Mouse (Mus musculus): ENCODE measurements around the gene Idi2. TPM values are rescaled to one million over a fixed set of nuclear protein-coding genes. Genes with fewer than 3 reads are reported as not detected.

The Idi2 gene
- polyA plus RNA-seq (2015; fragmentation: Nextera tagmentation; extraction: Ambion mirVana): not detected in 2 replicates

DNA sequence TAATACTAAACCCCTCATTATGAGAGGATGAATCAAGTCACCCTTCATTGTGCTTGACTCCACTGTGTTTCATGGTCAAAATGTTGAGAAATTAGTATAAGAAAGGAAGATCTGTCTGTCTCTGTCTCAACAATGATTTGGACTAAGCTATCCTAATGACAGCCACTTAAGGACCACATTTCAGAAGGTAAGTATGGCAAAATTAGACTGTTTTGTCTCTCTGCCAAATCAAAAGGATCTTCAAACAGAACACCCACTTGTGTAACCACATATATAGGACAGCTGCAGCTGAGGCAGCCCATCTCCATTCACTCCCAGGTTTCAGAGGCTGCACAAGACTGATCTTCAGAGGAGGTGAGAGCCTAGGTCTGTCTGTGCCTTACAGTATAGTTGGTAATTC is at the start of gene Idi2:
Idi2 (plus strand) TSS at position 301 of the 400 bp plus-strand sequence.

DNA sequence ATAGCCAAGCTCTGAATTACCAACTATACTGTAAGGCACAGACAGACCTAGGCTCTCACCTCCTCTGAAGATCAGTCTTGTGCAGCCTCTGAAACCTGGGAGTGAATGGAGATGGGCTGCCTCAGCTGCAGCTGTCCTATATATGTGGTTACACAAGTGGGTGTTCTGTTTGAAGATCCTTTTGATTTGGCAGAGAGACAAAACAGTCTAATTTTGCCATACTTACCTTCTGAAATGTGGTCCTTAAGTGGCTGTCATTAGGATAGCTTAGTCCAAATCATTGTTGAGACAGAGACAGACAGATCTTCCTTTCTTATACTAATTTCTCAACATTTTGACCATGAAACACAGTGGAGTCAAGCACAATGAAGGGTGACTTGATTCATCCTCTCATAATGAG is 4.5 kb upstream of the Idi2 start, which contains the start of gene Gm9745:
Gm9745 (minus strand) TSS at position 101 of the 400 bp plus-strand sequence.

DNA sequence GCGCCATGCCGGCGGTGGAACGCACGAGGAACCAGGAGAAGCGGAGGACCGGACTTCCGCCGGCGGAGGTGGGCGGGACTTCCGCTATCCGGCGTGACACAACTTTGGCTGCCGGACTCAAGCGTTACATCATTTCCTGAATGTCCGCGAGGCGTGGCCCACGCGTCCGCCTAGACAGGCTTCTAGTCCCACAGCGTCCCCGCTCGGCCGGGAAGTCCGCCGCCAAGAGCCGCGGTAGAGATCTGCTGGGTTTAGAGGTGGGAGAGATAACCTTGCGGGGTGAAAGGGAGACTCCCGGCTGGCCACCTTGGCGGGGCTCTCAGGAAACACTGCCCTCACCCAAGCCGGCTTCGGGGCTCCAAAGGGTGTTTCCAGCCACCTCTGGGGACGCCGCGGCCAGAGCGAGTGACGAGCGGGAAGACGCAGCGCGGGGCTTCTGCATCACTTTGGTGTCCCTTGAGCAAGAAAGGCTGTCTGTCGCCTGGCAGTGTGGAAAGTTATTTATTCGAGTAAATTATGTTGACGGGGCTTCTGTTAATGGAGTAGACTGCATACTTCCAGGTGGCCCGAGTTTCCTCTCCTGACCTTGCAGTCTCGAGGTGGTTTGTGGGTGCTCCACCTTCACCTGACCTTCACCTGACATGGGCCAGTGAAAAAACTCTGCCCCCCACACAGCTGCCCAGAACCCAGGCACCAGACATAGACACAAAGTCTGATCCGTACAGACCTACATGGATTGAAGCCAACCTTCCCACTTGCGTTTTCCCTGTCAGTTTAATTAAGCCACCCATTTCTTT is 43.5 kb downstream of the Idi2 start, which contains the start of gene Gtpbp4:
Gtpbp4 (minus strand) TSS at position 94 of the 797 bp plus-strand sequence.

Small RNA genes within 50 kb of the gene (microRNA-seq; reads per million reads assigned to microRNA genes)
- not detected for gene Gm22750

Other genes starting within 250 kb of the Idi2 start
- 10.0 and 11.0 TPM in 2 replicates for gene Wdr37, start 81.0 kb upstream of the Idi2 start, polyA plus RNA-seq (2015; fragmentation: Nextera tagmentation; extraction: Ambion mirVana)
- 85.6 and 227 TPM in 2 replicates for gene Idi1, start 67.4 kb upstream of the Idi2 start, polyA plus RNA-seq (2015; fragmentation: Nextera tagmentation; extraction: Ambion mirVana)
- gene Gm9745, start 4.6 kb upstream of the Idi2 start, polyA plus RNA-seq (2015; fragmentation: Nextera tagmentation; extraction: Ambion mirVana): not detected in 2 replicates
- 47.3 and 52.7 TPM in 2 replicates for gene Gtpbp4, start 43.2 kb downstream of the Idi2 start, polyA plus RNA-seq (2015; fragmentation: Nextera tagmentation; extraction: Ambion mirVana)
- 16.3 and 19.7 TPM in 2 replicates for gene Larp4b, start 141.0 kb downstream of the Idi2 start, polyA plus RNA-seq (2015; fragmentation: Nextera tagmentation; extraction: Ambion mirVana)

Measured in urinary bladder, postnatal 0 days (tissue).